ENCODE assay signal across 17 mouse cellular contexts in genomic region chr8:64735161-64735560, GRCm38 (mm10). TPM values are rescaled to one million over a fixed set of nuclear protein-coding genes. Genes with fewer than 3 reads are reported as not detected.
DNase-seq lines count a peak whose midpoint lies in the region; ATAC-seq and TF ChIP-seq lines count a peak whose summit lies in the region.
"Had no signal": no experiment of that assay in that cellular context is flagged by ENCODE, and none has a peak within 500 bp of the region (broad histone marks: within the 10 kb centered on the region; RNA-seq: fewer than 3 reads in every experiment).

No protein-coding gene starts in this region.

- H3K9me3 ChIP-seq in hindbrain, embryonic 16.5 days (ENCODE audit: control insufficient read depth, low read length), result no peaks in the 10 kb centered on the region
- H3K9me3 ChIP-seq: embryonic facial prominence, embryonic 12.5 days; heart, embryonic 15.5 days; limb, embryonic 12.5 days had no signal

- H3K27ac ChIP-seq in layer of hippocampus, adult 2 months, result peak overlapping the region; percentile 43
- H3K27ac ChIP-seq in hindbrain, embryonic 16.5 days (ENCODE audit: low read depth, low read length), result 0 out of 2 replicates have a peak overlapping the region, but pooled peaks have one; percentile 12
- H3K27ac ChIP-seq: embryonic facial prominence, embryonic 12.5 days; heart, embryonic 15.5 days; left cerebral cortex, adult 2 months; limb, embryonic 12.5 days; macrophage had no signal

- H3K4me1 ChIP-seq in hindbrain, embryonic 16.5 days (ENCODE audit: control insufficient read depth, insufficient read depth, low read depth, low read length), result peaks cover 16% of the 10 kb centered on the region

- ATAC-seq in hindbrain, embryonic 16.5 days, result no peak

- H3K9ac ChIP-seq in hindbrain, embryonic 16.5 days (ENCODE audit: low read depth, low read length), result no peak overlapping the region
- H3K9ac ChIP-seq: embryonic facial prominence, embryonic 12.5 days; heart, embryonic 15.5 days; limb, embryonic 12.5 days; lung, embryonic 14.5 days had no signal

- TF ChIP-seq CTCF in layer of hippocampus, adult 2 months (conservative IDR thresholded peaks at IDR 0.05), result no peak

- no peaks in the 10 kb centered on the region for H3K27me3 ChIP-seq in hindbrain, embryonic 16.5 days (replicated peaks; ENCODE audit: control insufficient read depth, insufficient read depth, low read length)
- H3K27me3 ChIP-seq: embryonic facial prominence, embryonic 12.5 days; heart, embryonic 15.5 days; limb, embryonic 12.5 days had no signal

- no peak overlapping the region for H3K4me2 ChIP-seq in hindbrain, embryonic 16.5 days (ENCODE audit: low read length)
- H3K4me2 ChIP-seq: embryonic facial prominence, embryonic 12.5 days; heart, embryonic 15.5 days; limb, embryonic 12.5 days; lung, embryonic 14.5 days had no signal

- H3K36me3 ChIP-seq in hindbrain, embryonic 16.5 days (ENCODE audit: control insufficient read depth, insufficient read depth, low read length), result peaks cover 4% of the 10 kb centered on the region

- DNase-seq in adrenal gland, adult (ENCODE audit: inconsistent age in 2 of 2, low spot score in 1 of 2), result peak; percentile 49 to 83
- DNase-seq in adrenal gland, postnatal 4 days (ENCODE audit: low spot score in 2 of 2), result no peak
- DNase-seq in layer of hippocampus, adult 2 months (ENCODE audit: low spot score in 2 of 2), result no peak
- no peak for DNase-seq in layer of hippocampus, adult 18-20 months (ENCODE audit: low spot score in 2 of 2)
- DNase-seq in MEL-GATA-1-ER (ENCODE audit: extremely low read depth, low read depth), result peak; percentile 39
- DNase-seq in urinary bladder, adult 18-20 months (ENCODE audit: low spot score in 2 of 2), result no peak
- DNase-seq in T-cell, adult 2 months (ENCODE audit: low spot score), result no peak
- DNase-seq: cerebellum, postnatal 25 days; lung, embryonic 14.5 days; right cerebral cortex, postnatal 14 days had no signal

- WGBS in hindbrain, embryonic 16.5 days, result 87% methylated on average over 8 of the region's 8 CpGs

- H3K4me3 ChIP-seq in layer of hippocampus, adult 2 months, result no peak overlapping the region
- H3K4me3 ChIP-seq in hindbrain, embryonic 16.5 days (ENCODE audit: low read length), result no peak overlapping the region
- H3K4me3 ChIP-seq: embryonic facial prominence, embryonic 12.5 days; heart, embryonic 15.5 days; left cerebral cortex, adult 2 months; limb, embryonic 12.5 days; myocyte had no signal

RNA-seq across cellular contexts. Expression of gene Msmo1, which starts 1.6 kb away (rescaled TPM):
- total RNA-seq in adrenal gland, postnatal 4 days (2021), result 10 to 100 TPM; 44.3 to 46.1 TPM
- 10 to 100 TPM; 85.9 to 86.4 TPM for total RNA-seq in layer of hippocampus, adult 2 months (2021)
- total RNA-seq in layer of hippocampus, adult 18-20 months (2021), result 10 to 100 TPM; 86.1 to 89.9 TPM
- polyA plus RNA-seq in hindbrain, embryonic 16.5 days (2015; fragmentation: Nextera tagmentation; extraction: Ambion mirVana), result 152 and 179 TPM in 2 replicates

RNA-seq across cellular contexts. Expression of gene Cpe, which starts 42.3 kb away (rescaled TPM):
- 100 to 1,000 TPM; 515 to 519 TPM for total RNA-seq in adrenal gland, postnatal 4 days (2021)
- total RNA-seq in layer of hippocampus, adult 2 months (2021), result 1,000 to 10,000 TPM; 2,581 to 2,789 TPM
- 1,000 to 10,000 TPM; 2,606 to 2,683 TPM for total RNA-seq in layer of hippocampus, adult 18-20 months (2021)
- polyA plus RNA-seq in hindbrain, embryonic 16.5 days (2015; fragmentation: Nextera tagmentation; extraction: Ambion mirVana), result 718 and 866 TPM in 2 replicates

Comparison
In these comparisons a context has a peak if more than half of its experiments do, and no peak if none do; other contexts are left out.
1. DNase-seq: peak in adrenal gland, adult (2 of 2) and MEL-GATA-1-ER (single experiment); none in adrenal gland, postnatal 4 days (0 of 2), layer of hippocampus, adult 2 months (0 of 2), layer of hippocampus, adult 18-20 months (0 of 2), urinary bladder, adult 18-20 months (0 of 2) and T-cell, adult 2 months (single experiment).
2. RNA of gene Cpe, which starts 42.3 kb away (total RNA-seq): 2,581 to 2,789 TPM in layer of hippocampus, adult 2 months and 2,606 to 2,683 TPM in layer of hippocampus, adult 18-20 months; 515 to 519 TPM in adrenal gland, postnatal 4 days; every median in the first group is over 4 times any median in the second.